11 mouse cellular contexts compared by ENCODE assay signal in genomic region chr17:66417748-66418147, GRCm38 (mm10). TPM values are rescaled to one million over a fixed set of nuclear protein-coding genes. Genes with fewer than 3 reads are reported as not detected.
A peak's percentile ranks its signal among the peaks of the same experiment; 100 is the strongest.
DNase-seq lines count a peak whose midpoint lies in the region; ATAC-seq and TF ChIP-seq lines count a peak whose summit lies in the region.
"Had no signal": no experiment of that assay in that cellular context is flagged by ENCODE, and none has a peak within 500 bp of the region (broad histone marks: within the 10 kb centered on the region; RNA-seq: fewer than 3 reads in every experiment).

No protein-coding gene starts in this region.

- no peak overlapping the region for H3K9ac ChIP-seq in hindbrain, embryonic 12.5 days
- no peak overlapping the region; the same call in 1 of the 2 replicates for H3K9ac ChIP-seq in midbrain, embryonic 11.5 days (ENCODE audit: low read length)

- H3K27ac ChIP-seq in gastrocnemius, adult 2 months, result 0 out of 2 replicates have a peak overlapping the region, but pooled peaks have one; percentile 31
- H3K27ac ChIP-seq in hindbrain, embryonic 12.5 days, result peak overlapping the region; percentile 84
- H3K27ac ChIP-seq in midbrain, embryonic 11.5 days (ENCODE audit: low read depth, low read length), result no peak overlapping the region

- no peak for TF ChIP-seq CTCF in gastrocnemius, adult 2 months (IDR thresholded peaks at IDR 0.05)

- peaks cover 47% of the 10 kb centered on the region for H3K4me1 ChIP-seq in hindbrain, embryonic 12.5 days
- H3K4me1 ChIP-seq in midbrain, embryonic 11.5 days (ENCODE audit: control insufficient read depth, insufficient read depth, low read length), result peaks cover 28% of the 10 kb centered on the region

- no peaks in the 10 kb centered on the region for H3K27me3 ChIP-seq in hindbrain, embryonic 12.5 days
- no peaks in the 10 kb centered on the region for H3K27me3 ChIP-seq in midbrain, embryonic 11.5 days (ENCODE audit: control insufficient read depth, insufficient read depth, low read length)

- H3K9me3 ChIP-seq in hindbrain, embryonic 12.5 days (replicated peaks), result no peaks in the 10 kb centered on the region
- no peaks in the 10 kb centered on the region for H3K9me3 ChIP-seq in midbrain, embryonic 11.5 days (ENCODE audit: control insufficient read depth, low read length)

- H3K4me3 ChIP-seq in gastrocnemius, adult 2 months, result no peak overlapping the region
- H3K4me3 ChIP-seq in hindbrain, embryonic 12.5 days, result no peak overlapping the region
- no peak overlapping the region for H3K4me3 ChIP-seq in midbrain, embryonic 11.5 days (ENCODE audit: low read depth, low read length)

- DNase-seq in gastrocnemius, adult 2 months, result no peak
- DNase-seq in gastrocnemius, adult 8-10 months (ENCODE audit: low spot score in 2 of 2), result no peak
- peak; percentile 66 for DNase-seq in MN1 (ENCODE audit: low spot score)
- no peak for DNase-seq in midbrain, embryonic 11.5 days (ENCODE audit: low spot score, missing footprints)
- DNase-seq in cerebellum, adult 11-12 months, result no peak
- DNase-seq in heart, adult 18-20 months, result no peak
- DNase-seq in cerebellum, adult 8-10 months, result no peak
- DNase-seq: heart, postnatal 4 days had no signal

- H3K36me3 ChIP-seq in hindbrain, embryonic 12.5 days, result no peaks in the 10 kb centered on the region
- H3K36me3 ChIP-seq in midbrain, embryonic 11.5 days (ENCODE audit: control insufficient read depth, insufficient read depth, low read length), result no peaks in the 10 kb centered on the region

- intact Hi-C loops in gastrocnemius, adult 2 months (cut with DNase I), result no loop called here

- ATAC-seq in hindbrain, embryonic 12.5 days (ENCODE audit: low FRiP score), result no peak
- ATAC-seq in midbrain, embryonic 11.5 days (ENCODE audit: low FRiP score), result peak; percentile 36; the same call in 1 of the 2 replicates

- WGBS in hindbrain, embryonic 12.5 days, result 52% methylated on average over 4 of the region's 4 CpGs
- WGBS in midbrain, embryonic 11.5 days, result 35% methylated on average over 4 of the region's 4 CpGs

- H3K4me2 ChIP-seq in hindbrain, embryonic 12.5 days (replicated peaks), result peak overlapping the region; percentile 40; the same call in 1 of the 2 replicates
- no peak overlapping the region for H3K4me2 ChIP-seq in midbrain, embryonic 11.5 days

RNA-seq across cellular contexts. Expression of gene Mtcl1, which starts 31.8 kb away (rescaled TPM):
- total RNA-seq in gastrocnemius, adult 2 months (2021), result 1 to 10 TPM; 5.5 to 8.4 TPM
- total RNA-seq in gastrocnemius, adult 8-10 months (2022), result 10 to 100 TPM in 1 of 4 experiments, 1 to 10 TPM in 3; 4.8 to 10.0 (median 5.6) TPM
- polyA plus RNA-seq in hindbrain, embryonic 12.5 days (2016; fragmentation: Nextera tagmentation; extraction: Ambion mirVana), result 60.3 and 60.4 TPM in 2 replicates
- 43.5 and 47.3 TPM in 2 replicates for polyA plus RNA-seq in midbrain, embryonic 11.5 days (2014; fragmentation: Nextera tagmentation; extraction: Ambion mirVana)
- total RNA-seq in heart, adult 18-20 months (2021), result 1 to 10 TPM; 4.3 to 4.9 TPM
- total RNA-seq: common myeloid progenitor, adult 5-6 weeks; granulocyte monocyte progenitor cell, adult 5-6 weeks had no signal
